Mouse (Mus musculus) small intestine, adult 2 months (tissue): ENCODE measurements around the gene Depp1.

Experiments
- CTCF ChIP-seq: fragments of 200-500 bp; IDR thresholded peaks from 2 replicates; pipeline ENCODE4 v1.5.1; 2012; ENCODE audit warnings: low read depth, mild to moderate bottlenecking, control low read depth, inconsistent platforms, low read length, moderate library complexity, mixed read lengths; ENCODE audit not compliant: insufficient replicate concordance, insufficient read length; ENCODE audit errors: extremely low read depth
- POLR2A ChIP-seq: fragments of 200-500 bp; IDR thresholded peaks from 2 replicates; pipeline ENCODE4 v1.6.1; 2012; ENCODE audit warnings: low read depth, mild to moderate bottlenecking, control low read depth, inconsistent platforms, low read length, moderate library complexity

- TF ChIP-seq CTCF (peak; percentile 5; the same call in 1 of the 2 replicates), POLR2A (no peak)
Observed at GRCm38 (mm10) chr6:116653684-116654454, 3.5 kb downstream of the Depp1 start.
